Mouse (Mus musculus): ENCODE results near the gene Errfi1.

The Errfi1 gene

GRCm38 (mm10) chr4:150853680-150854461, at the start of gene Errfi1:
Gene Errfi1, plus strand, starts transcription at chr4:150853919.
- DNase-seq (ENCODE audit: low spot score in 2 of 2): no peak

- DNase-seq (ENCODE audit: low spot score in 2 of 2): no peak
These were observed 49.5 kb upstream of the Errfi1 start for GRCm38 (mm10) chr4:150804204-150804603.

DNA sequence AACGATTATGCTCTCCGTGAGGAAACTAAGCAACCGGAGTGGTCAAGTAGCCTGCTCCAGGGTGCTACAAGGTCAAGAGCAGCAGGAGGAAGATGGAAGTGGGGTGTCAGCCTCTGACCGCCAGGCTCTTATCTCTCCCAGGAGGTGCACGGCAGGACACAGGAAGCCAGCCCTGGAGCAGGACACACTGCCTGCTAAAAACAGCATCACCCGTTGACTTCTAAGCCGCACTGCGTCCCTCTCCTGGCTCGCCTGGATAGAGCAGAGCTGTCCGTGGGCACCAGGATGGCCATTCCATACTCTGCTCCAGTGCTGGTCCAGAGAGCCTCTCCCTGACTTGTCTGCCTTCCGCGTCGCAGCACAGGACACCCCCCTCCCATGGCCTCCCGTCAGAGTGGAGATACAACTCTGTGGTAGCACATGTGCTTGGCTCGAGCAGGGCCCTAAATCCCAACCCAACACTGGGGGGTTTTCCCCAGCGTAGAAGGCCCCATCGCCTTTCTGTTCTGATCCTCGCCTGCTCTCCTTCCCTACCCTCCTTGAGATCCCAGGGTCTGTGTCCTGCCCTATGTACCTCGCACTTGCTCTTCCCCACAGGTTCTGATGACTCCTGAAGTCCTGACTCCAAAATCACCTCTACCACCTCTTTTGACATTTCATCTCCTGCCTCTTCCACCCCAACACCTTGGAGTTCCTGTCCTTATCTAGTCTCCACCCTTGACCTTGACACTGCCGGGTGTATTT, 45.8 kb upstream of the Errfi1 start:
- DNase-seq (ENCODE audit: low spot score in 2 of 2): no peak

DNA sequence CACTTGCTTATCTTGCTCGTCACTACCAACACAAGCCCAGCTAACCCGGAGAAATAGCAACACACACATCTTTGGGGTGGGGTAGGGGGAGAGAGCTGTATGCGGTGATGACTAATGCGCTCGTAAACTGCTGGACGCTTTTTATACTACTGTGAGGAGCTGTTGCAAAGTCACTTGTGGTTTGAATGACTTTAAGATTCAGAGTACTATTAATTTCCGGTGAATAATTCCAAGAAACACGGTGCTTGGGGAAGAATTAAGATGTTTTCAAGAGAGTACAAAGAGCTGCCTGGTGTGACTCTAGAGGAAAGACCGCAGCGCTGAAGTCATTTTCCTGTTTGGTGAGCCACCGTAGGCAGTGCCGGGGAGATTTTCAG, 45.3 kb upstream of the Errfi1 start:
- no peak for DNase-seq (ENCODE audit: low spot score in 2 of 2)

DNA sequence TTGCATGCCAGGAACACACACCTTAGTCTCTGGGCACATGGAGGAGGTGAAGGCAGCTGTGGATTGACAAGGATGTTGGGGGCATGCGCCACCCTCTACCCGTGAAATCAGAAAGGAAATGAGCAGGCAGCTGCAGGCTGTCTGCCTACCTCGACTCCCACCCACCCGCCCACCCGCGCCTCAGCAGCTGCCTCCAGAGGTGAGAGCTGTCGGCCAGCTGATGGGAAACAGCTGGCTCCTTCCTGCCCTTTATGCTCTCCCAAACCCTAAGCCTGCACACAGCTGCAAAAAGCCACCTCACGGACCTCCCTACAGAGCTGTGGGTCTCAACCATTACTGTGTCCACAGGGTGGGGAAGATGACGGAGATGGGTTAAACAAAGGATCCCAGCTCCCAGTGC, 44.4 kb upstream of the Errfi1 start:
- DNase-seq (ENCODE audit: low spot score in 2 of 2): no peak

- DNase-seq (ENCODE audit: low spot score in 2 of 2): no peak
These were observed 38.6 kb upstream of the Errfi1 start for GRCm38 (mm10) chr4:150815144-150815543.

DNA sequence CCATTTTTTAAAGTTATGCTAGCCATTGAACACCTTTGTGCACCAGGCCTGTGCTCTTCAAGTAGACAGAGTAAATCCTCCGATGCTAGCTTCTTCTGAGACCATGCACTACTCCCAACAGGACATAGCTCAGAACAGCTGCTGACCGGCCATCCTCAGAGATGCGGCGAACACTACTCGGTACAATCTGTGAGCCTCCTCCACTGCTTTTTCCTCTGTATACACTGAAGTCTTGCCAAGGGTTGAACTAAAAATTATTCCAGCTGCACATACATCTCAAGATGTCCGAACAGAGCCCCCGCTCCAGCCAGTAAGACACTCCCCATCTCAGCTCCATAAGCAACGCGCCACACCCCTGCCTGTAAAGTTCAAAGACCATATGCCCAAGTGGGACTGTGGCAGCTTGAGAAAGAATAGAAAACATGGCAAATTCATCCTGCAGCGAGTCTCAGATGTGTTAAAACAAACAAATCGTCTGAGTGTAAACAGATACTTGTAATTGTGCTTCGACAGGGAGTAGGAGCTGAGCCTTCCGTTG, 37.2 kb upstream of the Errfi1 start:
- DNase-seq (ENCODE audit: low spot score in 2 of 2): no peak

DNA sequence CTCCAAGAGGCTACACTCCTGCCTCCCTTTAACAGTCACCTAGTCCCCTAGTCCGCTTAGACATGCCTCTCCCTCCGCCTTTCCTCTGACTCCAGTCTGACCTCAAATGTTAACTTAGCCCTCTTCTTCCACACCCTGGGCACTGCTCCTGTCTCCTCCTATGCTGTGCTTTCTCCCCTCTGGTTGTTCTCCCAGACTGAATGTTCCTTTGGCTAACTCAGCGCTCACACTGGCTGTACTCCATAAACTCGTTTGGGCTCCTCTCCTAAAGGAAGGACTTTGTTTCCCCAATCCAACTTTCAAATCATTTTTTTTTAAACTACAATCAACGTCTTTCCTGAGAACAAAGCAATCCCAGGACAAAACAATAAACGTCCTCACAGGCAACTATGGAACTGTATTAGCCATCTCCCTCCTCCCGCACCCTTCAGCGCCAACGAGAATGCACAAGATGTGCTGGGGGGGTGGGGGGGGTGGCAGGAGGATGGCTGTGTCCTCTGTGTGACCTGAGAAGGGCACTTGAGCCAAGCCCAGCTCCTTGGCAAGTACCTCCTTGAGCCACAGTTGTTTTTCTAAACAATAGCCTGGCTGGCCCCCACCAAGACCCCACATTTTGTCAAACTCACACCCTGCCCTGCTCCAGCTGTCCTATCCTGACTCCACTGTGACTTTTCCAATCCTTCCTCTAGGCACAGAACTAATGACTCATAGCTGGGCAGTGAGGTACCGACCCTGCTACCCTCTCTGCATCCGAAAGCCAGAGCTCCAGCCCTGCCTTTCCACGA, 34.4 kb upstream of the Errfi1 start:
- no peak for DNase-seq (ENCODE audit: low spot score in 2 of 2)

- no peak for DNase-seq (ENCODE audit: low spot score in 2 of 2)
These were observed 32.3 kb upstream of the Errfi1 start for GRCm38 (mm10) chr4:150821381-150821780.

DNA sequence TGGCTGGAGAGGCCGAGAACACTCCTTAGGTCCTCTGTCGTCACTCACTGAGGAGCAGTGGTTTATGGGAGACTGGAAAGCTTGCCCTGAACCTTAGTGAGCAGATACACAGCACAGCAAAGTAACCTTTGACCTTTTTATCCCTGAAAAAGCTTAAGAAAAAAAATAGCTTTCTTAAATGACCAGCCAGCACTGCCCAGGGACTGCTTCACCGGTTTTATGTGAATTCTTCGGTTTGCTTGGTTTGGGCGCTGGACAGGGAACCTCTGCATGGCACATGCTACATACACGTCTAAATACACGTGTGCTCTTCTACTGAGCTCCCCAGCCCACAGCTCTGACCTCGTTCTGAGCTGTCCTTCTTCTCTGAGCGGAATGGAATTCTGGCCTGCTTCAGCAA, 31.1 kb upstream of the Errfi1 start:
- no peak for DNase-seq (ENCODE audit: low spot score in 2 of 2)

DNA sequence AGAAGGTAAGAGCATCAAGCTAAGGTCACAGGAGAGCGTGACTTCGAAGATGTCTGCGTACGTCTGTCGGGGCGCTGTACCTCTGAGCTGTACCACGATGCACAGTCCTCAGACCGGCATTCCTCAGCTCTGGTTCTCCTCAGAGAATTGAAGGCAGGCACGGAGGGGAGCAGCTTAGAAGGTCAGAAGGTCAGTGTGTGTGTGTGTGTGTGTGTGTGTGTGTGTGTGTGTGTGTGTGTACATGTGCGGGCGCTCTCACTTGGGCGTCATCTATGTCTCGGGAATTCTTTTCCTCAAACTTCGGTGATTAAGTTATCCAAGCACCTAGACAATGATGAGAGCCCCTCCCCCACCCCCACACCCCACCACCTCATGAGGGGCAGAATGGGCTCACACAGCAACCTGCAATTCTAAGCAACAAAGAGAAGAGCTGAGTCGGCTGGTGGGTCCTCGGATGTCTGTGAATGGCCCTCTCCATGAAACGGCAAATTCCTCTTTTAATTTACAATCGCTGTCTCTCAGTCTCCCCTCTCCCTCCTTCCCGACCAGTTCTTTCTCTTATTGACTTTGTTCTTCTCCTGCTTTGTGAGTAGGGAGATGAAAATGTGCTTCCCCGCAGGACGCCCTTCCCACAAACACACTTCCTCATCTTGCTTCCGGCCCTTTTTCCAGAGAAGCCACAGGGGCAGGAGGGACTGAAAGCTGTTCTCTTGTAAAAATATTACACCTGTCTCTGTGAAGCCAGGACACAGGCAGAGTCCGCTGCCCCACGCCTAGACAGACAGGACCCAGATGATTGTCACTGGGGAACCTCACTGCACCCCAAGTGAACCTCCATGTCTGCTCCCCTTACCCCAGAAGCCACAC, 29.9 kb upstream of the Errfi1 start:
- no peak for DNase-seq (ENCODE audit: low spot score in 2 of 2)

GRCm38 (mm10) chr4:150824877-150825276, 28.8 kb upstream of the Errfi1 start:
- no peak for DNase-seq (ENCODE audit: low spot score in 2 of 2)

- peak in 1 of 2 experiments; percentile 34 for DNase-seq (ENCODE audit: low spot score in 2 of 2)
These were observed 28.2 kb upstream of the Errfi1 start for GRCm38 (mm10) chr4:150825531-150825930.

GRCm38 (mm10) chr4:150831321-150831720, 22.4 kb upstream of the Errfi1 start:
- no peak for DNase-seq (ENCODE audit: low spot score in 2 of 2)

DNA sequence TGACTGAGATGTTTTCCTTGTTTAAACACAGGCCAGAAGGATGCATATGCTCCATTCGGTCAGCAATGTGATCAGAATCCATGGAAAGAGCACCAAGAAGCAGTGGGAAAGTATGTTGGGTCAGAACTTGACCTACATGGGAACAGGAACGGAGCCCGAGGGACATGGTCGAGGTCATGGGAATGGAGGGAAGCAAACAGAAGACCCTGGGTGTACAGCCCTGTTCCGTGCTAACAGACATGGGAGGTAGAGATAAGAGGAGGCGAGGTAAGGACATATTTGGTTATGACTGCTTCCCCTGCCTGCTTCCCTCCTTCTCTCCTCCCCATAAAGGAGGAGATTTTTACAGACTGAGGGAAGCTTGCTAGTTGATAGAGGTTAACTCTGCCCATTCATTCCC, 21.8 kb upstream of the Errfi1 start:
- DNase-seq (ENCODE audit: low spot score in 2 of 2): no peak

GRCm38 (mm10) chr4:150835163-150835562, 18.6 kb upstream of the Errfi1 start:
- DNase-seq (ENCODE audit: low spot score in 2 of 2): no peak

GRCm38 (mm10) chr4:150836258-150836657, 17.5 kb upstream of the Errfi1 start:
- DNase-seq (ENCODE audit: low spot score in 2 of 2): no peak

- no peak for DNase-seq (ENCODE audit: low spot score in 2 of 2)
These were observed 16.8 kb upstream of the Errfi1 start for GRCm38 (mm10) chr4:150836961-150837360.

GRCm38 (mm10) chr4:150837458-150837857, 16.3 kb upstream of the Errfi1 start:
- no peak for DNase-seq (ENCODE audit: low spot score in 2 of 2)

- DNase-seq (ENCODE audit: low spot score in 2 of 2): no peak
These were observed 11.7 kb upstream of the Errfi1 start for GRCm38 (mm10) chr4:150842045-150842444.

DNA sequence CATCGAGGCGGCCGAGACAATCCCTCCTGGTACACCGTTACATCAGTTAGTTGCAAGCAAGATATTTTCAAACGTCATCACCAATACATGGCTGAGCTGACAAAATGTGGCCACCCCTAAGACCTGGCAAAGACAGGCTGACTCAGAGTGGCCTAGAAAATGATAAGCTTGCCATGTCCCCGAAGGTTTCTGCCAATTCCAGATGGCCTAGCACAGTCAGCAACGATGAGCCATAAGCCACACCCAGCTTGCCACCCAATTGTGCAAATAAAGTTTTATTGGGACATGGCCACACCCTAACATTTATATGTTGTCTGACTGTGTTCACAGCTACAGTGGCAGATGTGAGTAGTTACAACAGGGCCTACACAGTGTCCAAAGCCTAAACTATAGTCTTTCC, 10.5 kb upstream of the Errfi1 start:
- DNase-seq (ENCODE audit: low spot score in 2 of 2): no peak

Data from urinary bladder, postnatal 4 days (tissue).